Mouse (Mus musculus) stomach, embryonic 15.5 days (tissue): ENCODE data around the gene 6430548M08Rik. TPM values are rescaled to one million over a fixed set of nuclear protein-coding genes. Genes with fewer than 3 reads are reported as not detected.

ENCODE experiments used
- ATAC-seq: fragments of 200-750 bp; cut with Nextera tagmentation; 2 replicates; pipeline ENCODE4 v1.8.0; 2017; ENCODE audit warnings: low read depth, moderate number of reproducible peaks, moderate TSS enrichment; ENCODE audit not compliant: insufficient read depth, low FRiP score
- H3K27ac ChIP-seq: fragments of 300-500 bp; sonication (generic); 2 replicates; pipeline ENCODE4 v1.5.1; 2015; ENCODE audit warnings: mild to moderate bottlenecking, inconsistent platforms
- H3K27me3 ChIP-seq: fragments of 300-500 bp; sonication (generic); replicated peaks from 2 replicates; pipeline ENCODE4 v1.6.1; 2015; ENCODE audit warnings: inconsistent platforms
- H3K36me3 ChIP-seq: fragments of 300-500 bp; sonication (generic); 2 replicates; pipeline ENCODE4 v1.6.1; 2015; ENCODE audit warnings: inconsistent platforms
- H3K4me1 ChIP-seq: fragments of 300-500 bp; sonication (generic); 2 replicates; pipeline ENCODE4 v1.6.1; 2015; ENCODE audit warnings: inconsistent platforms
- H3K4me2 ChIP-seq: fragments of 300-500 bp; sonication (generic); 2 replicates; pipeline ENCODE4 v1.6.1; 2015; ENCODE audit warnings: mild to moderate bottlenecking, inconsistent platforms
- H3K4me3 ChIP-seq: fragments of 300-500 bp; sonication (generic); replicated peaks from 2 replicates; pipeline ENCODE4 v1.5.1; 2015; ENCODE audit warnings: inconsistent platforms
- H3K9ac ChIP-seq: fragments of 300-500 bp; sonication (generic); 2 replicates; pipeline ENCODE4 v1.6.1; 2015; ENCODE audit warnings: inconsistent platforms
- H3K9me3 ChIP-seq: fragments of 300-500 bp; sonication (generic); 2 replicates; pipeline ENCODE4 v1.6.1; 2016; ENCODE audit warnings: inconsistent platforms
- WGBS: fragments of 180-500 bp; shearing (Covaris S2); methylation state at CpG from one replicate; pipeline ENCODE4 v1.1.7; 2015; 5-methylcytosine and 5-hydroxymethylcytosine counted together
- polyA plus RNA-seq: library from polyadenylated mRNA; unstranded; fragments of >200 nt; fragmentation: Nextera tagmentation; extraction: Ambion mirVana; gene quantifications from 2 replicates; pipeline ENCODE4 v1.2.1, GENCODE M21; 2015

6430548M08Rik gene
- polyA plus RNA-seq, 1 experiment from 2014 or later = 6.5 TPM

GRCm38 (mm10) chr8:120173195-120173594 is 59.2 kb downstream of the 6430548M08Rik start:
- ATAC-seq = no peak
- Histone ChIP-seq H3K27ac (no peak overlapping the region), H3K9ac (no peak overlapping the region), H3K4me2 (no peak overlapping the region), H3K36me3 (no peaks in the 10 kb centered on the region), H3K4me3 (no peak overlapping the region), H3K4me1 (peaks cover 16% of the 10 kb centered on the region), H3K9me3 (no peaks in the 10 kb centered on the region), H3K27me3 (0 out of 2 replicates have a peak, but pooled peaks cover 2% of the 10 kb centered on the region)
- WGBS = 84% methylated on average over 1 of the region's 1 CpGs

GRCm38 (mm10) chr8:120174606-120175005 is 60.7 kb downstream of the 6430548M08Rik start:
- no peak for ATAC-seq

GRCm38 (mm10) chr8:120176605-120177004 is 62.7 kb downstream of the 6430548M08Rik start:
- Histone ChIP-seq H3K9ac (no peak overlapping the region), H3K27ac (peak overlapping the region; percentile 77; the same call in 1 of the 2 replicates), H3K4me2 (no peak overlapping the region), H3K9me3 (no peaks in the 10 kb centered on the region), H3K4me1 (peaks cover 17% of the 10 kb centered on the region), H3K27me3 (0 out of 2 replicates have a peak, but pooled peaks cover 2% of the 10 kb centered on the region), H3K36me3 (no peaks in the 10 kb centered on the region), H3K4me3 (no peak overlapping the region)
- no peak for ATAC-seq
- 49% methylated on average over 4 of the region's 4 CpGs for WGBS

More at GRCm38 (mm10) chr8:120174606-120175005, 60.7 kb downstream of the 6430548M08Rik start:
- no peak overlapping the region for H3K4me3 ChIP-seq
- no peak overlapping the region for H3K4me2 ChIP-seq
- peaks cover 17% of the 10 kb centered on the region for H3K4me1 ChIP-seq
- no peaks in the 10 kb centered on the region for H3K36me3 ChIP-seq
- no peak overlapping the region for H3K9ac ChIP-seq
- no peaks in the 10 kb centered on the region for H3K9me3 ChIP-seq
- H3K27me3 ChIP-seq = 0 out of 2 replicates have a peak, but pooled peaks cover 2% of the 10 kb centered on the region
- no peak overlapping the region for H3K27ac ChIP-seq
- WGBS = 59% methylated on average over 18 of the region's 18 CpGs

GRCm38 (mm10) chr8:120177318-120178123 is 63.6 kb downstream of the 6430548M08Rik start, which contains the start of gene Fam92b:
TSS of gene Fam92b (minus strand) at chr8:120177466.
- H3K9ac ChIP-seq = no peak within 1 kb of the TSS
- H3K4me3 ChIP-seq = 0 out of 2 replicates have a peak within 1 kb of the TSS, but pooled peaks have one; percentile 11
- 0 out of 2 replicates have a peak, but pooled peaks cover 2% of the 10 kb centered on the region for H3K27me3 ChIP-seq
- no peaks in the 10 kb centered on the region for H3K36me3 ChIP-seq
- peak within 1 kb of the TSS; percentile 50 for H3K4me2 ChIP-seq
- H3K27ac ChIP-seq = peak within 1 kb of the TSS; percentile 77
- WGBS = 2% methylated on average over 14 of the region's 26 CpGs
- peaks cover 17% of the 10 kb centered on the region for H3K4me1 ChIP-seq
- no peaks in the 10 kb centered on the region for H3K9me3 ChIP-seq
- peak; percentile 79 for ATAC-seq

GRCm38 (mm10) chr8:120178124-120178514 is 64.2 kb downstream of the 6430548M08Rik start:
- H3K4me2 ChIP-seq = peak overlapping the region; percentile 50
- H3K27me3 ChIP-seq = no peaks in the 10 kb centered on the region
- no peaks in the 10 kb centered on the region for H3K36me3 ChIP-seq
- WGBS = 13% methylated on average over 10 of the region's 10 CpGs
- H3K9me3 ChIP-seq = no peaks in the 10 kb centered on the region
- 0 out of 2 replicates have a peak overlapping the region, but pooled peaks have one; percentile 13 for H3K27ac ChIP-seq
- no peak for ATAC-seq
- H3K4me1 ChIP-seq = peaks cover 17% of the 10 kb centered on the region
- no peak overlapping the region for H3K4me3 ChIP-seq
- H3K9ac ChIP-seq = no peak overlapping the region

- Histone ChIP-seq H3K9me3 (no peaks in the 10 kb centered on the region), H3K4me3 (peak overlapping the region; percentile 14; the same call in 1 of the 2 replicates), H3K4me1 (peaks cover 19% of the 10 kb centered on the region), H3K27ac (no peak overlapping the region), H3K27me3 (no peaks in the 10 kb centered on the region), H3K4me2 (peak overlapping the region; percentile 52), H3K9ac (no peak overlapping the region), H3K36me3 (no peaks in the 10 kb centered on the region)
- peak; percentile 61 for ATAC-seq
- 0% methylated on average over 10 of the region's 10 CpGs for WGBS
These were observed 65.1 kb downstream of the 6430548M08Rik start for GRCm38 (mm10) chr8:120179027-120179431.

- Histone ChIP-seq H3K36me3 (no peaks in the 10 kb centered on the region), H3K4me3 (no peak overlapping the region), H3K27ac (no peak overlapping the region), H3K27me3 (no peaks in the 10 kb centered on the region), H3K4me1 (peaks cover 33% of the 10 kb centered on the region), H3K9me3 (no peaks in the 10 kb centered on the region), H3K9ac (no peak overlapping the region), H3K4me2 (no peak overlapping the region)
- ATAC-seq = no peak
- 41% methylated on average over 7 of the region's 7 CpGs for WGBS
These were observed 66.6 kb downstream of the 6430548M08Rik start for GRCm38 (mm10) chr8:120180445-120180970.

GRCm38 (mm10) chr8:120181274-120181673 is 67.3 kb downstream of the 6430548M08Rik start:
- no peaks in the 10 kb centered on the region for H3K9me3 ChIP-seq
- WGBS = 81% methylated on average over 5 of the region's 5 CpGs
- no peak for ATAC-seq
- H3K4me1 ChIP-seq = peaks cover 41% of the 10 kb centered on the region
- no peaks in the 10 kb centered on the region for H3K27me3 ChIP-seq
- no peak overlapping the region for H3K4me3 ChIP-seq
- H3K27ac ChIP-seq = no peak overlapping the region
- no peak overlapping the region for H3K4me2 ChIP-seq
- H3K9ac ChIP-seq = no peak overlapping the region
- H3K36me3 ChIP-seq = no peaks in the 10 kb centered on the region

GRCm38 (mm10) chr8:120181861-120182414 is 68.0 kb downstream of the 6430548M08Rik start:
- Histone ChIP-seq H3K4me1 (peaks cover 44% of the 10 kb centered on the region), H3K36me3 (no peaks in the 10 kb centered on the region)

GRCm38 (mm10) chr8:120184366-120184765 is 70.4 kb downstream of the 6430548M08Rik start:
- Histone ChIP-seq H3K9ac (no peak overlapping the region), H3K4me3 (no peak overlapping the region), H3K4me1 (peaks cover 35% of the 10 kb centered on the region), H3K27me3 (no peaks in the 10 kb centered on the region), H3K9me3 (no peaks in the 10 kb centered on the region), H3K27ac (peak overlapping the region; percentile 81; the same call in 1 of the 2 replicates), H3K36me3 (no peaks in the 10 kb centered on the region), H3K4me2 (0 out of 2 replicates have a peak overlapping the region, but pooled peaks have one; percentile 19)
- 23% methylated on average over 9 of the region's 9 CpGs for WGBS
- peak; percentile 47 for ATAC-seq

More at GRCm38 (mm10) chr8:120181861-120182414, 68.0 kb downstream of the 6430548M08Rik start:
- 70% methylated on average over 4 of the region's 4 CpGs for WGBS
- Histone ChIP-seq H3K9ac (no peak overlapping the region), H3K27ac (no peak overlapping the region), H3K27me3 (no peaks in the 10 kb centered on the region), H3K4me3 (no peak overlapping the region), H3K9me3 (no peaks in the 10 kb centered on the region), H3K4me2 (no peak overlapping the region)
- ATAC-seq = no peak

GRCm38 (mm10) chr8:120184850-120185792 is 71.2 kb downstream of the 6430548M08Rik start:
- no peak overlapping the region for H3K9ac ChIP-seq
- no peaks in the 10 kb centered on the region for H3K9me3 ChIP-seq
- peak overlapping the region; percentile 34 for H3K4me2 ChIP-seq
- no peaks in the 10 kb centered on the region for H3K36me3 ChIP-seq
- no peaks in the 10 kb centered on the region for H3K27me3 ChIP-seq
- peak; percentile 52; the same call in 1 of the 2 replicates for ATAC-seq
- WGBS = 17% methylated on average over 17 of the region's 17 CpGs
- peaks cover 40% of the 10 kb centered on the region for H3K4me1 ChIP-seq
- H3K4me3 ChIP-seq = no peak overlapping the region
- H3K27ac ChIP-seq = peak overlapping the region; percentile 81
